Mouse (Mus musculus) CD8-positive naive resting alpha-beta T cell, adult 2 months (primary cell): ENCODE measurements around the gene Slc22a28.
"Not testable (repeated sequence)": the region's sequence is repeated elsewhere in the genome, so short reads cannot be mapped to it uniquely, and the experiment has no call there.

ENCODE experiments used
- DNase-seq, 2 experiments: peaks; one replicate each; pipeline ENCODE4 v3.0.0; 2022; ENCODE audit warnings: low read depth in 2 of 2, low spot score in 2 of 2

Gene Slc22a28

GRCm38 (mm10) chr19:8131881-8132280 lies at the start of gene Slc22a28:
TSS of gene Slc22a28 (minus strand) at chr19:8131982.
- DNase-seq = not testable (repeated sequence)

DNA sequence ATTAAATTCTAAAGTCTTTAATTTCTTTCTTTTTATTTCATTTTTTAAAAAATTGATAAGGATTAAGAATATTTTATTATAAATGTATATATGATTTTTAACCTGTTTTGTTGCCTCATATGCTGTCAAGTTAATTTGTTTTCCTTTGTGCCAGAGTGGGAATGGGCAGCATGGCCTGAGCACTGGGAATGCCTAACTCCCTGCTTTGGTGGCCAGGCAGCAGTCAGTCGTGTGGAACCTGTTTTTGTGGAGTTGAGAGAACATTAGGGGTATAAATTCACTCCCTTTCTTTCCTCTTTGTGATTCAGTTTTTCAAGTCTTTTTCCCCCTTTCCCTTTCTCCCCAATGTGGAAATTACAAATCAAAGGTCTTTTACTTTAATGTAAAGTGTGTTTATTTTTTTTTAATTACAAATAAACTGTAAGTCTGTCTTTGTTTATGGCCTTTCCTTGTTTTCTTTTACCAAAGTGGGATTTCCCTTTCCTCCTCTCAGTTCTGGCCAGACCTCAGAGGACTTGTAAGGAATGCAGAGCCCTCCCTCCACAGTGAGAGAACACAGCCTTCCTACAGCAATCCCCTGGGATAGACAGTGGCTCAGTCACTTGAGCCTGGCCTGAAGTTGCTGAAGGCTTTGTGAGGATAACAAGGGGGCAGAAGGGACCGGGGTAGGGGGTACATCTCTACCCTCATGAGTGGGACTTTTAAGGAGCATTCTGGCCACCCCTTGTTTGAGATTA lies 17.2 kb upstream of the Slc22a28 start:
- no peak for DNase-seq

- DNase-seq = not testable (repeated sequence)
These were observed 10.9 kb upstream of the Slc22a28 start for GRCm38 (mm10) chr19:8142716-8143115.

DNA sequence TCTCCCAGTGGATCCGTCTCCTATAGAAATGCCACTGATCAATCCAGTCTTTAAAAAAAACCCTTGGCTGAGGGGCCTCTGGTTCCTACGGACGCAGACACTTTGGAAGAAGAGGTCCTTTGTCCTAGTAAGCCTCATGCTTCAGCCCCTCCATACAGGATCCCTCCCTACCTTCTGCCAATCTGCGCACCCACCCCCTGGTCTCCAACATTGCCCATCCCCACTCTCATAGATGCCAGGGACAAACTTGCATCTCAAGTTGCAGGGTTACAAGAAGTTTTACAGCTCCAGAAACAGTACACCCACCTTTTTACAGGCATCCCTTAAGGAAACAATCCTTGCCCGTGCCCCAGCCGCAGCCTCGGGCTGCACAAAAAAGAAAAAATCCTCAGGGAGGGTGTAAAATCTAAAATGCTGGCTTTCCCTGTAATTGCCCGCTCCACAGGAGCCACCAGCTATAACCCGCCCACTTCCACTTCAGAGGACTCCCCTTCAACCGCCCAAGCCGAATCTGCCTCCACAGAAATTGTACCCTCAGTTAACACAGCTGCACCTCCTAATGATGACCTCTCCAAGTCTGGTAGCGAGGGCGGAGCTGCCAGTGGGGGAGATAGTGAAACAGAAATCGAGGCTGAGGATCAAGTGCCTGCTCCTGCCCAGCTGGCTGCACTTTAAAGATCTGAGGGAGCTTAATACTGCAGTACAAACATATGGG lies 2.5 kb upstream of the Slc22a28 start:
- not testable (repeated sequence) for DNase-seq

DNA sequence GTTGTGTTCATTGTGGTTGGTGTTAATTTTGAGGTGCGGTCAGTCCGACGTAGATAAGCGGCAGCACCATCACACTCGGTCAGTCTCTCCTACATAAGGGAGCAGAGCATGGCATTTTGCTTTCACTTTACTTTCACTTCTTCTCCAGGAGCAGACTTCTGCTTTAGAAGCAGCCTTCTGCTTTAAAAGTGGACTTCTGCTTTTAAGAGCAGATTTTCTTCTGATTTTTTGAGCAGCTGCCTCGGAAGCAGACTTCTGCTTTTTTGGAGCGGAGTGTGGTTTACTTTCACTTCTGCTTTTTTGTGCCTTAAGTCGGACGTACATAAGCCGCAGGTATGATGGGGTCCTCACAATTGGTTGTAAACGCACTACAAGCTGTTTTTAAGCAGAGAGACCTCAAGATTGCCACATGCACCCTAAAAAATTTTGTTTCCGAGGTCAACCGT lies 111.9 kb downstream of the Slc22a28 start:
- peak; percentile 31 to 44 for DNase-seq

- DNase-seq = peak; percentile 50 to 58
These were observed 112.4 kb downstream of the Slc22a28 start for GRCm38 (mm10) chr19:8019329-8019851.

GRCm38 (mm10) chr19:8018535-8018934 lies 113.2 kb downstream of the Slc22a28 start:
- not testable (repeated sequence) for DNase-seq
